Mouse (Mus musculus) erythroid progenitor cell, adult 5-6 weeks (primary cell): ENCODE data around the gene Cd96. TPM values are rescaled to one million over a fixed set of nuclear protein-coding genes. Genes with fewer than 3 reads are reported as not detected.

Experiments used
- ATAC-seq: replicated peaks from 2 replicates; pipeline ENCODE4 v1.8.0; 2016; ENCODE audit warnings: moderate number of reproducible peaks, mild to moderate bottlenecking, moderate TSS enrichment, inconsistent platforms; ENCODE audit not compliant: poor library complexity, low FRiP score, severe bottlenecking
- total RNA-seq, 2 experiments: library from RNA; stranded (forward) in 1 of 2; stranded (reverse) in 1 of 2; fragments of 150-400 nt in 1 of 2; fragments of 186-747, 209-891 nt in 1 of 2; gene quantifications; 2 replicates each; pipeline versions ENCODE4 v1.2.3 to v1.2.4; 2015 to 2017; ENCODE audit warnings: low replicate concordance in 2 of 2

Cd96 gene
- total RNA-seq, 2 experiments from 2014 or later = 0.42 to 4.2 TPM

- ATAC-seq = no peak
Observed at GRCm38 (mm10) chr16:46063278-46063677, 56.8 kb downstream of the Cd96 start.

- ATAC-seq = no peak
Observed at GRCm38 (mm10) chr16:46046906-46047305, 73.1 kb downstream of the Cd96 start.

- ATAC-seq = no peak
Observed at GRCm38 (mm10) chr16:46036261-46036660, 83.8 kb downstream of the Cd96 start.

- ATAC-seq = no peak
Observed at GRCm38 (mm10) chr16:46033896-46034295, 86.2 kb downstream of the Cd96 start.

GRCm38 (mm10) chr16:46022958-46023491 lies 97.0 kb downstream of the Cd96 start:
- no peak for ATAC-seq

- ATAC-seq = no peak
Observed at GRCm38 (mm10) chr16:46022189-46022928, 97.7 kb downstream of the Cd96 start.

GRCm38 (mm10) chr16:46021302-46021701 lies 98.7 kb downstream of the Cd96 start:
- no peak for ATAC-seq

GRCm38 (mm10) chr16:46020396-46020795 lies 99.7 kb downstream of the Cd96 start:
- ATAC-seq = no peak

- no peak for ATAC-seq
Observed at GRCm38 (mm10) chr16:46019799-46020198, 100.3 kb downstream of the Cd96 start.

- no peak for ATAC-seq
Observed at GRCm38 (mm10) chr16:46019359-46019758, 100.7 kb downstream of the Cd96 start.

- no peak for ATAC-seq
Observed at GRCm38 (mm10) chr16:46011696-46012095, 108.4 kb downstream of the Cd96 start.

GRCm38 (mm10) chr16:46010906-46011220 lies 109.2 kb downstream of the Cd96 start:
- ATAC-seq = no peak

GRCm38 (mm10) chr16:46010153-46010905 lies 109.7 kb downstream of the Cd96 start, which contains the start of gene Plcxd2:
TSS of gene Plcxd2 (minus strand) at chr16:46010218.
- peak; percentile 91 for ATAC-seq

- no peak for ATAC-seq
Observed at GRCm38 (mm10) chr16:46009717-46010116, 110.3 kb downstream of the Cd96 start.

GRCm38 (mm10) chr16:46008766-46009165 lies 111.3 kb downstream of the Cd96 start:
- no peak for ATAC-seq

GRCm38 (mm10) chr16:46008036-46008605 lies 111.9 kb downstream of the Cd96 start:
- no peak for ATAC-seq

GRCm38 (mm10) chr16:46006261-46006660 lies 113.8 kb downstream of the Cd96 start:
- ATAC-seq = no peak

- ATAC-seq = no peak
Observed at GRCm38 (mm10) chr16:46001550-46002166, 118.4 kb downstream of the Cd96 start.

GRCm38 (mm10) chr16:46000976-46001375 lies 119.1 kb downstream of the Cd96 start:
- ATAC-seq = no peak
